Mouse (Mus musculus) liver, postnatal 0 days (tissue): ENCODE data around the gene Slx4ip. TPM values are rescaled to one million over a fixed set of nuclear protein-coding genes. Genes with fewer than 3 reads are reported as not detected.

Experiments used
- ATAC-seq: fragments of 200-750 bp; cut with Nextera tagmentation; 2 replicates; pipeline ENCODE4 v1.8.0; 2017; ENCODE audit warnings: mild to moderate bottlenecking, moderate library complexity
- DNase-seq: peaks from one replicate; pipeline ENCODE4 v3.0.0-alpha.2; 2016
- H3K27ac ChIP-seq: fragments of 300-500 bp; sonication (generic); 2 replicates; pipeline ENCODE4 v1.5.1; 2014; ENCODE audit warnings: antibody characterized with exemption, moderate library complexity, mild to moderate bottlenecking, low read depth
- H3K27me3 ChIP-seq: fragments of 300-500 bp; sonication (generic); 2 replicates; pipeline ENCODE4 v1.6.1; 2014; ENCODE audit warnings: low read length, control low read depth, mixed read lengths; ENCODE audit not compliant: insufficient read depth
- H3K36me3 ChIP-seq: fragments of 300-500 bp; sonication (generic); replicated peaks from 2 replicates; pipeline ENCODE4 v1.6.1; 2014; ENCODE audit warnings: mild to moderate bottlenecking, control low read depth, low read length, moderate library complexity, mixed read lengths; ENCODE audit not compliant: insufficient read depth
- H3K4me1 ChIP-seq: fragments of 300-500 bp; sonication (generic); 2 replicates; pipeline ENCODE4 v1.6.1; 2014; ENCODE audit warnings: antibody characterized with exemption, mild to moderate bottlenecking, control low read depth; ENCODE audit not compliant: insufficient read depth
- H3K4me2 ChIP-seq: fragments of 300-500 bp; sonication (generic); 2 replicates; pipeline ENCODE4 v1.6.1; 2014; ENCODE audit warnings: low read depth, mild to moderate bottlenecking, low read length, moderate library complexity, mixed read lengths
- H3K4me3 ChIP-seq: fragments of 300-500 bp; sonication (generic); 2 replicates; pipeline ENCODE4 v1.5.1; 2014; ENCODE audit warnings: low read depth, low read length
- H3K9ac ChIP-seq: fragments of 300-500 bp; sonication (generic); replicated peaks from 2 replicates; pipeline ENCODE4 v1.6.1; 2014; ENCODE audit warnings: mild to moderate bottlenecking, moderate library complexity
- H3K9me3 ChIP-seq: fragments of 300-500 bp; sonication (generic); 2 replicates; pipeline ENCODE4 v1.6.1; 2016; ENCODE audit warnings: mild to moderate bottlenecking, control low read depth, low read length, mixed read lengths
- CTCF ChIP-seq: sonication (generic); IDR thresholded peaks from 2 replicates; pipeline ENCODE4 v1.5.1; 2016; ENCODE audit warnings: antibody characterized with exemption, low read depth
- EP300 ChIP-seq: IDR thresholded peaks from 2 replicates; pipeline ENCODE4 v1.6.1; 2016; ENCODE audit warnings: antibody characterized with exemption, low read depth, mild to moderate bottlenecking
- WGBS: fragments of 180-500 bp; shearing (Covaris S2); extraction: QIAGEN DNeasy Blood & Tissue Kit; methylation state at CpG from one replicate; pipeline ENCODE4 v1.1.7; 2014; ENCODE audit not compliant: insufficient replicate concordance; 5-methylcytosine and 5-hydroxymethylcytosine counted together
- polyA plus RNA-seq: library from polyadenylated mRNA; unstranded; fragments of >200 nt; fragmentation: Nextera tagmentation; extraction: Ambion mirVana; gene quantifications from 2 replicates; pipeline ENCODE4 v1.2.1, GENCODE M21; 2015

Gene Slx4ip
- polyA plus RNA-seq, 1 experiment from 2014 or later = 1.7 TPM

GRCm38 (mm10) chr2:136891951-136892371 lies 943 bp downstream of the Slx4ip start:
- ATAC-seq = peak; percentile 65
- WGBS = under 1% methylated on average over 23 of the region's 23 CpGs

DNA sequence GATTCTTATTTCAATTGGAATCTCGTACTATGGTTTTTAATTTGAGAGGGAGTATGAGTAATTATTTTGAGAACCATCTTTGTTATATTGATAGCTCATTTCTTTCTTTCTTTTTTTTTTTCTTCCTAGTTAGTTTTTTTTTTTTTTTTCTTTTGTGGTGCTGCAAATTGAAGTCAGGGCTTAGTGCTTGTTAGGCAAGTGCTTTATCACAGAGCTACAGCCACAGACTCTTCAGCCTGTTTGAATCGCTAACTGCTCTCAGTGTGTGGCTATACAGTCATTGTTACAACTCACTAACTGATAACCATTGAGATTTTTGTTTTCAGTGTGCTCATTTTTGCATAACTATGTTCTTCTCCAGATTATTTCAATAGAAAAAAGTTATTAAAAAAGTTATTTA lies 3.5 kb downstream of the Slx4ip start:
- TF ChIP-seq EP300 = no peak
- DNase-seq (no peak), ATAC-seq (no peak)
- Histone ChIP-seq H3K27me3 (no peaks in the 10 kb centered on the region), H3K36me3 (no peaks in the 10 kb centered on the region), H3K9me3 (no peaks in the 10 kb centered on the region), H3K4me2 (no peak overlapping the region), H3K4me1 (peaks cover 16% of the 10 kb centered on the region), H3K27ac (no peak overlapping the region), H3K4me3 (no peak overlapping the region), H3K9ac (no peak overlapping the region)
- 71% methylated on average over 2 of the region's 2 CpGs for WGBS

More at GRCm38 (mm10) chr2:136891951-136892371, 943 bp downstream of the Slx4ip start:
- DNase-seq = peak; percentile 93
- Histone ChIP-seq H3K27me3 (no peaks in the 10 kb centered on the region), H3K36me3 (no peaks in the 10 kb centered on the region), H3K4me3 (peak overlapping the region; percentile 66), H3K9ac (peak overlapping the region; percentile 79), H3K4me2 (peak overlapping the region; percentile 76), H3K27ac (peak overlapping the region; percentile 96), H3K9me3 (no peaks in the 10 kb centered on the region), H3K4me1 (peaks cover 16% of the 10 kb centered on the region)
- TF ChIP-seq EP300 = peak; percentile 84
- TF ChIP-seq CTCF = peak; percentile 40; the same call in 1 of the 2 replicates

DNA sequence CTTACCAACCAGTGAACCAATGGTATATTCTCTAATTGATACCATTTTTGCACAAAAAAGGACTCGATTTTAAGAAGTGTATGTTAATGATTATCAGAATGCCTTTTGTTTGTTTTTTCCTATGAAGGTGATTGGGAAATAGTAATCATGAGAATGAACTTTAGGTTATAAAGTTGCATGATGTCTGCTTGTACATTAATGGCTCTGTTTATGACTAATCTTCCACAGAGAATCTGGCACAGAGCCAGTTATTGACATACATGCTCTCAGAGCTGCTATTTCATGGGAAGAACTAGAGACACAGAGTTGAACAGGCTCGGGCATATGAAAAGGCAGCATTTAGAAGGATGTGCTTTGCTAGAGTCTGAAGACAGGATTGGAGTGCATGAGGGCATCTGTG lies 5.1 kb downstream of the Slx4ip start:
- H3K36me3 ChIP-seq = no peaks in the 10 kb centered on the region
- peaks cover 10% of the 10 kb centered on the region for H3K4me1 ChIP-seq
- peak; percentile 57; the same call in 1 of the 2 replicates for TF ChIP-seq EP300
- TF ChIP-seq CTCF = no peak
- WGBS = 62% methylated on average over 2 of the region's 2 CpGs
- DNase-seq (peak; percentile 29), ATAC-seq (no peak)
- H3K27ac ChIP-seq = no peak overlapping the region
- H3K9me3 ChIP-seq = no peaks in the 10 kb centered on the region
- no peak overlapping the region for H3K4me3 ChIP-seq
- H3K9ac ChIP-seq = no peak overlapping the region
- no peaks in the 10 kb centered on the region for H3K27me3 ChIP-seq
- no peak overlapping the region for H3K4me2 ChIP-seq

- no peak for ATAC-seq
- H3K9ac ChIP-seq = no peak overlapping the region
- no peaks in the 10 kb centered on the region for H3K9me3 ChIP-seq
- DNase-seq = no peak
- H3K27me3 ChIP-seq = no peaks in the 10 kb centered on the region
- no peak overlapping the region for H3K27ac ChIP-seq
- no peaks in the 10 kb centered on the region for H3K4me1 ChIP-seq
- no peak overlapping the region for H3K4me2 ChIP-seq
- no peak overlapping the region for H3K4me3 ChIP-seq
- 88% methylated on average over 3 of the region's 3 CpGs for WGBS
- peaks cover 8% of the 10 kb centered on the region; the same call in 1 of the 2 replicates for H3K36me3 ChIP-seq
- no peak for TF ChIP-seq EP300
- no peak for TF ChIP-seq CTCF
Observed at GRCm38 (mm10) chr2:136908596-136908995, 17.6 kb downstream of the Slx4ip start.

GRCm38 (mm10) chr2:136909298-136909697 lies 18.3 kb downstream of the Slx4ip start:
- H3K27me3 ChIP-seq = no peaks in the 10 kb centered on the region
- ATAC-seq = no peak
- 67% methylated on average over 2 of the region's 2 CpGs for WGBS
- no peak overlapping the region for H3K4me2 ChIP-seq
- H3K27ac ChIP-seq = no peak overlapping the region
- DNase-seq = no peak
- peaks cover 8% of the 10 kb centered on the region; the same call in 1 of the 2 replicates for H3K36me3 ChIP-seq
- H3K4me3 ChIP-seq = no peak overlapping the region
- H3K4me1 ChIP-seq = no peaks in the 10 kb centered on the region
- no peaks in the 10 kb centered on the region for H3K9me3 ChIP-seq
- TF ChIP-seq EP300 (no peak), CTCF (no peak)
- H3K9ac ChIP-seq = no peak overlapping the region

- no peak overlapping the region for H3K4me2 ChIP-seq
- no peak overlapping the region for H3K9ac ChIP-seq
- no peak for DNase-seq
- no peak overlapping the region for H3K27ac ChIP-seq
- WGBS = 29% methylated on average over 4 of the region's 4 CpGs
- H3K36me3 ChIP-seq = no peaks in the 10 kb centered on the region
- no peak overlapping the region for H3K4me3 ChIP-seq
- no peaks in the 10 kb centered on the region for H3K27me3 ChIP-seq
- TF ChIP-seq EP300 (no peak), CTCF (no peak)
- no peaks in the 10 kb centered on the region for H3K4me1 ChIP-seq
- H3K9me3 ChIP-seq = no peaks in the 10 kb centered on the region
- no peak for ATAC-seq
Observed at GRCm38 (mm10) chr2:136911958-136912411, 21.0 kb downstream of the Slx4ip start.
